Mouse (Mus musculus) ES-Bruce4 (cell line): ENCODE measurements at regions not wholly inside any gene's neighbourhood (a gene's known extent, or its start where the extent isn't known, plus 50 kb on each side); places are given as distances from the start of the nearest gene placed in this dataset.
"Not testable (repeated sequence)": the region's sequence is repeated elsewhere in the genome, so short reads cannot be mapped to it uniquely, and the experiment has no call there.

Experiments used
- H3K27ac ChIP-seq: 2 replicates; pipeline ENCODE4 v1.5.1; 2012; ENCODE audit warnings: low read length, inconsistent platforms; ENCODE audit not compliant: insufficient read depth
- H3K27me3 ChIP-seq: 2 replicates; pipeline ENCODE4 v1.6.1; 2012; ENCODE audit warnings: mild to moderate bottlenecking, low read length, inconsistent platforms; ENCODE audit not compliant: control insufficient read depth, poor library complexity, insufficient read depth, severe bottlenecking
- H3K36me3 ChIP-seq: 2 replicates; pipeline ENCODE4 v1.6.1; 2012; ENCODE audit warnings: inconsistent platforms, mild to moderate bottlenecking, low read length, moderate library complexity; ENCODE audit not compliant: control insufficient read depth, poor library complexity, insufficient read depth, severe bottlenecking
- H3K4me1 ChIP-seq: one replicate; pipeline ENCODE4 v1.8.1; 2011; ENCODE audit warnings: low read length; ENCODE audit not compliant: control insufficient read depth, insufficient read depth
- H3K4me3 ChIP-seq: 2 replicates; pipeline ENCODE4 v1.5.1; 2011; ENCODE audit warnings: low read depth, mild to moderate bottlenecking, low read length
- H3K9ac ChIP-seq: 2 replicates; pipeline ENCODE4 v1.6.1; 2012; ENCODE audit warnings: low read depth, mild to moderate bottlenecking, inconsistent platforms; ENCODE audit not compliant: poor library complexity, severe bottlenecking
- H3K9me3 ChIP-seq: replicated peaks from 2 replicates; pipeline ENCODE4 v1.6.1; 2012; ENCODE audit warnings: mild to moderate bottlenecking, low read length, inconsistent platforms; ENCODE audit not compliant: control insufficient read depth, poor library complexity, insufficient read depth, severe bottlenecking
- CTCF ChIP-seq: IDR thresholded peaks from one replicate; pipeline ENCODE4 v1.8.1; 2011; ENCODE audit warnings: low read depth, low read length
- EP300 ChIP-seq: IDR thresholded peaks from 2 replicates; pipeline ENCODE4 v1.6.1; 2011; ENCODE audit warnings: low read depth, low read length; ENCODE audit not compliant: insufficient read depth
- POLR2A ChIP-seq: IDR thresholded peaks from one replicate; pipeline ENCODE4 v1.8.1; 2011; ENCODE audit warnings: low read length; ENCODE audit not compliant: insufficient read depth

DNA sequence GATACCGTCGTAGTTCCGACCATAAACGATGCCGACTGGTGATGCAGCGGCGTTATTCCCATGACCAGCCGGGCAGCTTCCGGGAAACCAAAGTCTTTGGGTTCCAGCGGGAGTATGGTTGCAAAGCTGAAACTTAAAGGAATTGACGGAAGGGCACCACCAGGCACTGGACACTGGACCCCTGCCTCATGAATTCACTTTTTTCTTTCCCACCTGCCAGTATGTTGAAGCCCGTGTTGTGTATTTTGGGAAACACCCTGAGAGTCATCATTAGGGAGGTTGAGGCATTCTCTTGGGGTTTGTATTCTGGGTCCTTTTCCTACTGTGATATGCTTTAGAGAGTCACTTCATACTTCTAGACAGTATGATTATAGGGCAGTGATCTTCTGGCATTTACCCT lies 197.9 kb downstream of the Samd9l start:
- not testable (repeated sequence) for H3K36me3 ChIP-seq, H3K9me3 ChIP-seq, H3K4me3 ChIP-seq, H3K27me3 ChIP-seq, H3K4me1 ChIP-seq, H3K27ac ChIP-seq, H3K9ac ChIP-seq

DNA sequence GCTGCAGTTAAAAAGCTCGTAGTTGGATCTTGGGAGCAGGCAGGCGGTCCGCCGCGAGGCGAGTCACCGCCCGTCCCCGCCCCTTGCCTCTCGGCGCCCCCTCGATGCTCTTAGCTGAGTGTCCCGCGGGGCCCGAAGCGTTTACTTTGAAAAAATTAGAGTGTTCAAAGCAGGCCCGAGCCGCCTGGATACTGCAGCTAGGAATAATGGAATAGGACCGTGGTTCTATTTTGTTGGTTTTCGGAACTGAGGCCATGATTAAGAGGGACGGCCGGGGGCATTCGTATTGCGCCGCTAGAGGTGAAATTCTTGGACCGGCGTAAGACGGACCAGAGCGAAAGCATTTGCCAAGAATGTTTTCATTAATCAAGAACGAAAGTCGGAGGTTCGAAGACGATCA lies 198.3 kb downstream of the Samd9l start:
- H3K4me1 ChIP-seq: no peaks in the 10 kb centered on the region
- no peaks in the 10 kb centered on the region for H3K36me3 ChIP-seq
- H3K27me3 ChIP-seq: no peaks in the 10 kb centered on the region
- H3K27ac ChIP-seq: no peak overlapping the region
- H3K9ac ChIP-seq: no peak overlapping the region
- no peak overlapping the region for H3K4me3 ChIP-seq
- peaks cover 4% of the 10 kb centered on the region; the same call in 1 of the 2 replicates for H3K9me3 ChIP-seq
- TF ChIP-seq CTCF: no peak
- TF ChIP-seq EP300: no peak
- TF ChIP-seq POLR2A: no peak

DNA sequence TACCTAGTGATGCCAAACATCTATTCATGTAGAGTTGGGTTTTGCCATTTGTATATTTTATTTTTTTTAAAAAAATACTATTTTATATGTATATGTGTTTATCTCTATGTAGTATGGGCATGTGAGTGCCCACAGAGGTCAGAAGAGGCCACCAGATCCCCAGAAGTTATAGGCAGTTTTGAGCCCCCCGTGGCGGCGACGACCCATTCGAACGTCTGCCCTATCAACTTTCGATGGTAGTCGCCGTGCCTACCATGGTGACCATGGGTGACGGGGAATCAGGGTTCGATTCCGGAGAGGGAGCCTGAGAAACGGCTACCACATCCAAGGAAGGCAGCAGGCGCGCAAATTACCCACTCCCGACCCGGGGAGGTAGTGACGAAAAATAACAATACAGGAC lies 198.8 kb downstream of the Samd9l start:
- not testable (repeated sequence) for H3K27me3 ChIP-seq, H3K36me3 ChIP-seq, H3K4me1 ChIP-seq, H3K9me3 ChIP-seq, H3K27ac ChIP-seq, H3K9ac ChIP-seq, H3K4me3 ChIP-seq

DNA sequence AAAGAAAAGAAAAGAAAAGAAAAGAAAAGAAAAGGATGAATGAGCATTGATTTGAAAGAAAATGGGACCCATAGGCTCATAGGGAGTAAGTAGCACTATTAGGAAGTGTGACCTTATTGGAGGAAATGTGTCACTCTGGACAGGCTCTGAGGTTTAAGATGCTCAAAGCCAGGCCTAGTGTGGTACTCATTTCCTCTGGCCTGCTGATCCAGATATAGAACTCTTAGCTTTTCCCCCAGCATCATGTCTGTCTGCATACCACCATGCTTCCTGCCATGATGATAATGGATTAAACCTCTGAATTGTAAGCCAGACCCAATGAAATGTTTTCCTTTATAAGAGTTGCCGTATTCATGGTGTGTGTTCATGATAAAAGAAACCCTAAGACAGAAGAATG lies 206.9 kb downstream of the Samd9l start:
- not testable (repeated sequence) for H3K4me1 ChIP-seq

DNA sequence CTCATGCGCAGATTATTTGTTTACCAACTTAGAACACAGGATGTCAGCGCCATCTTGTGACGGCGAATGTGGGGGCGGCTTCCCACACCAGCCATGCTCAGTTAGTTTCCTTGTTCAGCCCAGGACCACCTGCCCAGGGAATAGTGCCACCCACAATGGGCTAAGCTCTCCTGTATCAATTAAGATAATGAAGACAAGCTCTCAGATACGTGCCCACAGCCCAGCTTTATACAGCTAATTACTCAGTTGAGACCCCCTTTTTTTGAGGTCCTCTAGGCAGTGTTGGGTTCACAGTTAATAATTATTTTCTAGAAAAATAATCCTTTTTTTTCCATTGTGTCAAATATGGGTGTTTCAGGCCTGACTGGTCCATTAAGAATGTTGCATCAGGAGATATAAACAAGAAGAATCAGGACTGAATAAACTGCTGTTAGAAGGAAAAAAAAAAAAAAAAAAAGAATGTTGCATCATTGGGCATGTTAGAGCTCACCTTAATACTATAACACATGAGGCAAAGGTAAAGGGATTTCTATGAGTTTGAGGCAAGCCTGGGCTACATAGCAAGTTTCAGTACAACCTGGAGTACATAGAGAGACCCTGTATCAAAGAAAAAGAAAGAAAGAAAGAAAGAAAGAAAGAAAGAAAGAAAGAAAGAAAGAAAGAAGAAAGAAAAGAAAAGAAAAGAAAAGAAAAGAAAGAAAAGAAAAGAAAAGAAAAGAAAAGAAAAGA lies 207.5 kb downstream of the Samd9l start:
- not testable (repeated sequence) for H3K36me3 ChIP-seq, H3K4me1 ChIP-seq, H3K9ac ChIP-seq, H3K27ac ChIP-seq, H3K27me3 ChIP-seq, H3K9me3 ChIP-seq, H3K4me3 ChIP-seq

More for the DNA sequence above, 206.9 kb downstream of the Samd9l start:
- not testable (repeated sequence) for H3K27ac ChIP-seq, H3K36me3 ChIP-seq, H3K9me3 ChIP-seq, H3K4me3 ChIP-seq, H3K27me3 ChIP-seq, H3K9ac ChIP-seq

DNA sequence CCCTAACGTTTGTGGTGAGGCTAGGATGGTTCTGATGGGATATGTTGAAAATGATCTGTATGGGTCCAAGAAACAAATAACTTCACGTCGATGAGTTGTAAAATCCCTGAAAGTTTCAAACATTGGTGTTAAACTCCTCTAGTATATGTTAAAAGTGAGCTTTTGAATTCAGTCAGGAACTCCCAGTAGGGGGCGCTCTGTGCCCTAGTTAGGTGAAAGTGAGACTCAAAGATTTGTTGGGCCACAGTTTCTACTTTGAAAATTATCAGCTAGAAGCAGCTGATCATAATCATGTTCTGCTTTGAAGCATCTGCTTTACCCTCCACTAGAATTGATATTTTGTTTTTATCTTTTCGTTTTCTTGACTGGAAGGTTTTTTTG lies 215.6 kb downstream of the Samd9l start:
- Histone ChIP-seq H3K4me3 (peak overlapping the region; percentile 45), H3K36me3 (no peaks in the 10 kb centered on the region), H3K9me3 (0 out of 2 replicates have a peak, but pooled peaks cover 2% of the 10 kb centered on the region), H3K27me3 (no peaks in the 10 kb centered on the region), H3K4me1 (no peaks in the 10 kb centered on the region), H3K27ac (no peak overlapping the region), H3K9ac (peak overlapping the region; percentile 38)
- TF ChIP-seq POLR2A (no peak), EP300 (no peak), CTCF (no peak)
